Mouse (Mus musculus): ENCODE data around the gene 5530400C23Rik. TPM values are rescaled to one million over a fixed set of nuclear protein-coding genes. Genes with fewer than 3 reads are reported as not detected.

5530400C23Rik gene
- polyA plus RNA-seq (2012; rRNA removed) = not detected in 2 replicates

GRCm38 (mm10) chr6:133291916-133292315, at the start of gene 5530400C23Rik:
Gene 5530400C23Rik, plus strand, starts transcription at chr6:133292216.

Other genes starting within 250 kb of the 5530400C23Rik start
- gene Tas2r140, start 236.4 kb upstream of the 5530400C23Rik start, polyA plus RNA-seq (2012; rRNA removed) = not detected in 2 replicates
- gene Smim10l1, start 187.3 kb upstream of the 5530400C23Rik start, polyA plus RNA-seq (2012; rRNA removed) = 157 and 278 TPM in 2 replicates